Mouse (Mus musculus): ENCODE results near the gene Sema3e. TPM values are rescaled to one million over a fixed set of nuclear protein-coding genes. Genes with fewer than 3 reads are reported as not detected.

Gene Sema3e
- total RNA-seq (2012; rRNA removed) (not detected in 2 replicates), total RNA-seq (2014; rRNA removed) (not detected in 2 replicates), polyA plus RNA-seq (2012; ENCODE audit: insufficient read length, low read depth) (not detected in 2 replicates)

GRCm38 (mm10) chr5:14025205-14026124, at the start of gene Sema3e:
Gene Sema3e, plus strand, starts transcription at chr5:14025276.
- in situ Hi-C loops (cut with MboI; ENCODE audit: low pct_ligation_motif_present, low pct_unique_long_range_greater_than_20kb, low sequenced_read_pairs) (no loop called here), dilution Hi-C loops (cut with MboI; ENCODE audit: extremely low pct_ligation_motif_present, extremely low pct_unique_long_range_greater_than_20kb, low sequenced_read_pairs) (no loop called here)
- H3K4me3 ChIP-seq (replicated peaks in 1 of 3; ENCODE audit: low read depth in 2 of 3, low read length in 2 of 3, poor library complexity in 1 of 3), result no peak within 1 kb of the TSS
- peaks cover 41% of the 10 kb centered on the region for H3K9me3 ChIP-seq (replicated peaks; ENCODE audit: low read length)
- no peak within 1 kb of the TSS for H3K4me2 ChIP-seq (ENCODE audit: insufficient read depth, low read depth, poor library complexity, severe bottlenecking)
- H3K9ac ChIP-seq (ENCODE audit: insufficient read depth, low read depth), result no peak within 1 kb of the TSS
- no peaks in the 10 kb centered on the region for H3K36me3 ChIP-seq (replicated peaks in 1 of 2; ENCODE audit: control insufficient read depth in 1 of 2, insufficient read depth in 1 of 2, low read length in 1 of 2)
- H3K27ac ChIP-seq (ENCODE audit: insufficient read depth, low read depth), result no peak within 1 kb of the TSS
- no peak for DNase-seq (ENCODE audit: extremely low read depth)
- no peaks in the 10 kb centered on the region for H3K27me3 ChIP-seq (replicated peaks)
- H3K79me2 ChIP-seq (replicated peaks; ENCODE audit: control insufficient read depth, extremely low read depth, insufficient read depth, poor library complexity, severe bottlenecking), result no peaks in the 10 kb centered on the region
- no peaks in the 10 kb centered on the region for H3K4me1 ChIP-seq (ENCODE audit: control insufficient read depth in 1 of 2, insufficient read depth in 2 of 2)
- TF ChIP-seq RCOR1 (conservative IDR thresholded peaks at IDR 0.05; ENCODE audit: low read depth, low read length) (no peak), HCFC1 (IDR thresholded peaks at IDR 0.05; ENCODE audit: low read depth, low read length) (no peak), UBTF (IDR thresholded peaks at IDR 0.05; ENCODE audit: low read depth, low read length) (no peak)

DNA sequence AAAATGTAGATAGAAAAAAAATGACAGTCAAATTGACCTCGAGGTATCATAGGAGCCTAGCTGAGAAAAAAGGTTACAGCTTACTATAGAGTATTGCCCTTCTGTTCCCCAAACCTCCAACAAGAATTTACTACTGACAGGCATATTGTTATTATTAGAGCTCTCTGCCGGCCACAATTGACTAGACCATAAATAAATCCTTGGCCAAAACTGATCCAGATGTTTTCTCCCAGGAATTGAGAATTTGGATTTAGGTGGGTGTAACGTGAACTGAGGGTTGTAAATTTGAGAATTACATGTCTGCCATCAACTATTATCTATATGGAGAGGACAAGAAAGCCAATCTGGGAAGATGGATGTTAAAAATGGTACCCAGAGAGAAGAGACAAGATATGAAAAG, 47.5 kb upstream of the Sema3e start:
- Histone ChIP-seq H3K4me2 (ENCODE audit: insufficient read depth, low read depth, poor library complexity, severe bottlenecking) (no peak overlapping the region), H3K9me3 (replicated peaks; ENCODE audit: low read length) (peaks cover 35% of the 10 kb centered on the region), H3K36me3 (replicated peaks in 1 of 2; ENCODE audit: control insufficient read depth in 1 of 2, insufficient read depth in 1 of 2, low read length in 1 of 2) (no peaks in the 10 kb centered on the region), H3K4me3 (replicated peaks in 1 of 3; ENCODE audit: low read depth in 2 of 3, low read length in 2 of 3, poor library complexity in 1 of 3) (no peak overlapping the region), H3K79me2 (replicated peaks; ENCODE audit: control insufficient read depth, extremely low read depth, insufficient read depth, poor library complexity, severe bottlenecking) (no peaks in the 10 kb centered on the region), H3K4me1 (ENCODE audit: control insufficient read depth in 1 of 2, insufficient read depth in 2 of 2) (no peaks in the 10 kb centered on the region), H3K27ac (ENCODE audit: insufficient read depth, low read depth) (no peak overlapping the region), H3K9ac (ENCODE audit: insufficient read depth, low read depth) (no peak overlapping the region), H3K27me3 (replicated peaks) (no peaks in the 10 kb centered on the region)
- in situ Hi-C loops (cut with MboI; ENCODE audit: low pct_ligation_motif_present, low pct_unique_long_range_greater_than_20kb, low sequenced_read_pairs) (no loop called here), dilution Hi-C loops (cut with MboI; ENCODE audit: extremely low pct_ligation_motif_present, extremely low pct_unique_long_range_greater_than_20kb, low sequenced_read_pairs) (no loop called here)
- DNase-seq (ENCODE audit: extremely low read depth), result no peak
- TF ChIP-seq ZKSCAN1 (IDR thresholded peaks at IDR 0.05; ENCODE audit: borderline replicate concordance, low read depth, low read length) (no peak), TCF12 (IDR thresholded peaks at IDR 0.05; ENCODE audit: low read depth, low read length) (no peak), RAD21 (IDR thresholded peaks at IDR 0.05; ENCODE audit: low read depth, low read length) (no peak), PAX5 (IDR thresholded peaks at IDR 0.05; ENCODE audit: low read length) (no peak), USF1 (IDR thresholded peaks at IDR 0.05; ENCODE audit: low read depth, low read length) (no peak), EP300 (IDR thresholded peaks at IDR 0.05; ENCODE audit: low read length) (no peak), CHD1 (IDR thresholded peaks at IDR 0.05; ENCODE audit: low read depth, low read length) (no peak), CTCF (conservative IDR thresholded peaks at IDR 0.05 in 1 of 2, IDR thresholded peaks at IDR 0.05 in 1 of 2; ENCODE audit: low read depth in 2 of 2, low read length in 2 of 2) (no peak), NRF1 (IDR thresholded peaks at IDR 0.05; ENCODE audit: low read depth, low read length) (no peak), NELFE (IDR thresholded peaks at IDR 0.05; ENCODE audit: low read depth, low read length) (no peak), GABPA (IDR thresholded peaks at IDR 0.05; ENCODE audit: insufficient replicate concordance, low read depth, low read length) (no peak), POLR2AphosphoS2 (IDR thresholded peaks at IDR 0.05; ENCODE audit: low read depth, low read length) (no peak), USF2 (conservative IDR thresholded peaks at IDR 0.05; ENCODE audit: low read depth, low read length) (no peak), MXI1 (IDR thresholded peaks at IDR 0.05; ENCODE audit: low read depth, low read length) (no peak), SIN3A (IDR thresholded peaks at IDR 0.05; ENCODE audit: low read length) (no peak), POLR2A (IDR thresholded peaks at IDR 0.05; ENCODE audit: low read depth, low read length) (no peak)

Measured in CH12.LX (cell line).